Mouse (Mus musculus) midbrain, embryonic 16.5 days (tissue): ENCODE measurements around the gene B4galnt1. TPM values are rescaled to one million over a fixed set of nuclear protein-coding genes. Genes with fewer than 3 reads are reported as not detected.

Source experiments
- ATAC-seq: fragments of 200-750 bp; cut with Nextera tagmentation; 2 replicates; pipeline ENCODE4 v1.8.0; 2017; ENCODE audit warnings: moderate TSS enrichment
- H3K27ac ChIP-seq: fragments of 300-500 bp; sonication (generic); 2 replicates; pipeline ENCODE4 v1.5.1; 2014; ENCODE audit warnings: mild to moderate bottlenecking, low read length, mixed read lengths
- H3K27me3 ChIP-seq: fragments of 300-500 bp; sonication (generic); 2 replicates; pipeline ENCODE4 v1.6.1; 2014; ENCODE audit warnings: low read depth, low read length, mixed read lengths; ENCODE audit not compliant: control insufficient read depth, insufficient read depth
- H3K36me3 ChIP-seq: fragments of 300-500 bp; sonication (generic); 2 replicates; pipeline ENCODE4 v1.6.1; 2014; ENCODE audit warnings: mild to moderate bottlenecking, low read length, moderate library complexity, mixed read lengths; ENCODE audit not compliant: control insufficient read depth, insufficient read depth
- H3K4me1 ChIP-seq: fragments of 300-500 bp; sonication (generic); 2 replicates; pipeline ENCODE4 v1.6.1; 2014; ENCODE audit warnings: mild to moderate bottlenecking, low read length, mixed read lengths; ENCODE audit not compliant: control insufficient read depth, insufficient read depth
- H3K4me2 ChIP-seq: fragments of 300-500 bp; sonication (generic); 2 replicates; pipeline ENCODE4 v1.6.1; 2014; ENCODE audit warnings: mild to moderate bottlenecking, low read length, mixed read lengths
- H3K4me3 ChIP-seq: fragments of 300-500 bp; sonication (generic); 2 replicates; pipeline ENCODE4 v1.5.1; 2014; ENCODE audit warnings: low read depth, mild to moderate bottlenecking, low read length, moderate library complexity, mixed read lengths
- H3K9ac ChIP-seq: fragments of 300-500 bp; sonication (generic); 2 replicates; pipeline ENCODE4 v1.6.1; 2014; ENCODE audit warnings: low read depth, low read length, mixed read lengths
- H3K9me3 ChIP-seq: fragments of 300-500 bp; sonication (generic); replicated peaks from 2 replicates; pipeline ENCODE4 v1.6.1; 2014; ENCODE audit warnings: mild to moderate bottlenecking, low read length, mixed read lengths; ENCODE audit not compliant: control insufficient read depth, poor library complexity, severe bottlenecking
- WGBS: fragments of 180-500 bp; shearing (Covaris S2); extraction: QIAGEN DNeasy Blood & Tissue Kit; methylation state at CpG from one replicate; pipeline ENCODE4 v1.1.7; 2014; 5-methylcytosine and 5-hydroxymethylcytosine counted together
- polyA plus RNA-seq: library from polyadenylated mRNA; unstranded; fragments of >200 nt; fragmentation: Nextera tagmentation; extraction: Ambion mirVana; gene quantifications from 2 replicates; pipeline ENCODE4 v1.2.1, GENCODE M21; 2015

B4galnt1 gene
- polyA plus RNA-seq, result 60.7 and 71.7 TPM in 2 replicates

GRCm38 (mm10) chr10:127164631-127165353 lies at the start of gene B4galnt1:
TSS of gene B4galnt1 (plus strand) at chr10:127165225.
- Histone ChIP-seq H3K27ac (peak within 1 kb of the TSS; percentile 95), H3K9me3 (no peaks in the 10 kb centered on the region), H3K4me2 (peak within 1 kb of the TSS; percentile 75), H3K4me1 (peaks cover 13% of the 10 kb centered on the region), H3K36me3 (no peaks in the 10 kb centered on the region), H3K9ac (peak within 1 kb of the TSS; percentile 94), H3K4me3 (peak within 1 kb of the TSS; percentile 89), H3K27me3 (peaks cover 8% of the 10 kb centered on the region; the same call in 1 of the 2 replicates)
- peak; percentile 90 for ATAC-seq
- WGBS, result 2% methylated on average over 48 of the region's 52 CpGs

DNA sequence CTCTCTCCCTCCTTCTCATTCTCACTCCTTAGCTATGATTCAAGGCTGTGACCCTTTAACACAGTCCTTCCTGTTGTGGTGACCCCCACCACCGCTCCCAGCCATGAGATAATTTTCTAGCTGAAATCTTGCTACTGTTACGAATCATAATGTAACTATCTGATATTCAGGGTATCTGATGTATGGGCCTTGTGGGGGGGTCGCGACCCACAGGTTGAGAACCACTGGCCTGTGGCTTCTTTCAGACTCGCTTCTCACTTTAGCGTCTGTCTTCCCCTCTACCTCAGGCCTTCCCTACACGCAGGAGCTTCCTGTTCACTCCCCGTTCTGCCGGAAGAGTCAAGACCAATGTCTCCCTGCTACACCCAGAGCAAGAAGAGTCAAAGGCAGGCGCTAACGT lies 46.6 kb upstream of the B4galnt1 start:
- H3K36me3 ChIP-seq, result peaks cover 25% of the 10 kb centered on the region
- no peaks in the 10 kb centered on the region for H3K9me3 ChIP-seq
- H3K4me3 ChIP-seq, result no peak overlapping the region
- no peak overlapping the region for H3K27ac ChIP-seq
- no peak for ATAC-seq
- H3K4me2 ChIP-seq, result no peak overlapping the region
- H3K4me1 ChIP-seq, result peaks cover 17% of the 10 kb centered on the region
- H3K27me3 ChIP-seq, result no peaks in the 10 kb centered on the region
- H3K9ac ChIP-seq, result no peak overlapping the region
- 96% methylated on average over 11 of the region's 11 CpGs for whole genome bisulfite sequencing

DNA sequence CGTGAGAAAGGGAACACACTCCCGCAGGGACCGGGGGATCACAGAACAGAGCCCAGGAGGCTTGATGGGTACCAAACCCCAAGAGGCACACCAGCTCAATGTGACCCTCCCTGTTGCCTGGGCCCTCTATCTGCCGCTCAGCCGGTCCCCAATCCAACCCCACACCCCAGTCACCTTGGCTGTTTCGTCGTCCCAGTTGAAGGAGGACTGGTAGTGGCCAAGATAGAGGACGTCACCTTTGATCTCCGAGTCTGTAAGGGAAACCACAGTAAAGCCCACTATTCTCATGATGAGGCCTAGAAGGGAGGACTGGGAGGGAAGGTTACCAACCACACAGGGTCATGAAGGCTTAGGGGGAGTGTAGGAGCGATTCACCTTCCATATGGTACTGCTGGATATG lies 45.8 kb upstream of the B4galnt1 start:
- no peak overlapping the region for H3K27ac ChIP-seq
- no peak overlapping the region for H3K4me2 ChIP-seq
- peaks cover 25% of the 10 kb centered on the region for H3K36me3 ChIP-seq
- ATAC-seq, result no peak
- no peak overlapping the region for H3K9ac ChIP-seq
- WGBS, result 96% methylated on average over 10 of the region's 10 CpGs
- H3K27me3 ChIP-seq, result no peaks in the 10 kb centered on the region
- peaks cover 17% of the 10 kb centered on the region for H3K4me1 ChIP-seq
- no peak overlapping the region for H3K4me3 ChIP-seq
- no peaks in the 10 kb centered on the region for H3K9me3 ChIP-seq

GRCm38 (mm10) chr10:127120301-127121065 lies 44.5 kb upstream of the B4galnt1 start:
- H3K9me3 ChIP-seq, result no peaks in the 10 kb centered on the region
- ATAC-seq, result peak; percentile 57
- peak overlapping the region; percentile 73 for H3K4me3 ChIP-seq
- peak overlapping the region; percentile 59 for H3K27ac ChIP-seq
- WGBS, result 5% methylated on average over 32 of the region's 34 CpGs
- H3K36me3 ChIP-seq, result peaks cover 25% of the 10 kb centered on the region
- H3K27me3 ChIP-seq, result no peaks in the 10 kb centered on the region
- peak overlapping the region; percentile 69 for H3K4me2 ChIP-seq
- peaks cover 17% of the 10 kb centered on the region for H3K4me1 ChIP-seq
- H3K9ac ChIP-seq, result peak overlapping the region; percentile 70

DNA sequence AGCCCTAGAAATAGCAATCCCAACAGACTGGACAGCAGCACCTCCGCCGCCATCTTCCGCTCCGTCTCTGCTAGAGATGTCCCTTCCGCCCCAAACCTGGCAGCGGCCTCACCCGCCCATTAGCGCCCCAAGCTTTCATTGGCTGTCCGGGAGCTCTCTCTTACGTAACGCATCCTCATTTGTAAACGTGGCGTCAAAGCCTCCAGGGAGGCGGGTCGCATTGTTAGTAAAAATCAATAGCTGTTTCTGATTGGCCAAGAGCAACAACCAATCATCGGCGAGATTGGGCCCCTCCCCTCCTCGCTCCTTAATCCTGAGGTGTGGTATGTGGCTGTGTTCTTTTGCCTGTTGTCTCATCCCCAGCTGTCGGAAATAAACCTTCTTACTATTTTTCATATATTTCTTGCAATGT lies 44.0 kb upstream of the B4galnt1 start, which contains the start of gene Os9:
Gene Os9, minus strand, starts transcription at position 66 of the 412 bp plus-strand sequence.
- WGBS, result 0% methylated on average over 19 of the region's 19 CpGs
- Histone ChIP-seq H3K9me3 (no peaks in the 10 kb centered on the region), H3K9ac (peak within 1 kb of the TSS; percentile 70)

GRCm38 (mm10) chr10:127122018-127122417 lies 43.0 kb upstream of the B4galnt1 start:
- 87% methylated on average over 3 of the region's 3 CpGs for WGBS
- Histone ChIP-seq H3K9me3 (no peaks in the 10 kb centered on the region), H3K9ac (peak overlapping the region; percentile 54), H3K4me2 (peak overlapping the region; percentile 72), H3K4me3 (peak overlapping the region; percentile 43), H3K27me3 (no peaks in the 10 kb centered on the region), H3K36me3 (peaks cover 13% of the 10 kb centered on the region), H3K27ac (peak overlapping the region; percentile 85), H3K4me1 (peaks cover 17% of the 10 kb centered on the region)
- ATAC-seq, result no peak

More for the DNA sequence above, 44.0 kb upstream of the B4galnt1 start, which contains the start of gene Os9:
- H3K36me3 ChIP-seq, result peaks cover 19% of the 10 kb centered on the region
- ATAC-seq, result peak; percentile 96
- peaks cover 17% of the 10 kb centered on the region for H3K4me1 ChIP-seq
- peak within 1 kb of the TSS; percentile 85 for H3K27ac ChIP-seq
- no peaks in the 10 kb centered on the region for H3K27me3 ChIP-seq
- H3K4me3 ChIP-seq, result peak within 1 kb of the TSS; percentile 73
- H3K4me2 ChIP-seq, result peak within 1 kb of the TSS; percentile 72

DNA sequence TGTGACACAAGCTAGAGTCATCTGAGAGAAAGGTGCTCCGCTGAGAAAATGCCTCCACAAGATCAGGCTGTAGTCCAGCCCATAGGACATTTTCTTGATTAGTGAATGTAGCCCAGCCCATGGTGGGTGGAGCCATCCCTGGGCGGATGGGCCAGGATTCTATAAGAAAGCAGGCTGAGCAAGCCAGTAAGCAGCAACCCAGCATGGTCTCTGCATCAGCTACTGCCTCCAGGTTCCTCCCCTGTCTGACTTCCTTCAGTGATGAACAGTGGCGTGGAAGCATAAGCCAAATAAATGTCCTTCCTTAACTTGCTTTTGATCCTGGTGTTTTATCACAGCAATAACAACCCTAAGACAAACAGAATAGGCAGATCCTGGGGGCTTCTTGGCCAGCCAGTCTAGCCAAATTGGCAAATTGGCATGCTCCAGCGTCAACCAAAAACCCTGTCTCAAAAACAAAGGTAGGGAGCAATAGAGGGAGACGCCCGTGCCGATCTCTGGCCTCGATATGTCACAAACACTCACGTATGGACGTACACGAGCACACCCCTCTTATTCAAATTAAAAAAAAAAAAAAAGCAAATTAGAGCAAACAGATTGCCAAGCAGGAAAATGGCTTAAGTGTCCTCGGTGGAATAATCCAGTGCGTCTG lies 42.1 kb upstream of the B4galnt1 start:
- Histone ChIP-seq H3K9ac (peak overlapping the region; percentile 55), H3K27ac (peak overlapping the region; percentile 85), H3K9me3 (no peaks in the 10 kb centered on the region), H3K4me3 (peak overlapping the region; percentile 27), H3K27me3 (no peaks in the 10 kb centered on the region), H3K4me1 (peaks cover 17% of the 10 kb centered on the region), H3K36me3 (peaks cover 7% of the 10 kb centered on the region), H3K4me2 (peak overlapping the region; percentile 72)
- peak; percentile 53 for ATAC-seq
- 6% methylated on average over 13 of the region's 13 CpGs for WGBS

DNA sequence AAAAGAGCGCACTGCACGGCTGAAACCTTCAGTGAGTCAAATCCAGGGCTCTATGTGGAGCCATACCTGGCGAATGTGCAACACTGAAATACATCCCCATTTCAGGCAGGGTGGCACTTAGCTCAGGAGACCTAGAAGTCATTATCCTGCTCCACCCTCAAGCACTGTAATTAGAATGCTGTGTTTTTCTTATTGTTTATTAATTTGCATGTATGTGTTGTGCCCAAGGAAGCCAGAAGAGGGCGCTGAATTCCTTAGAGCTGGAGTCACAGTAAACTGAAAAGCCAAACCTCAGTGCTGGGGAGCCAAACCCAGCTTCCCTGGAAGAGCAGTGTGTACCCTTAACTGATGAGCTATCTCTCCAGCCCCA lies 41.6 kb upstream of the B4galnt1 start:
- ATAC-seq, result no peak
- Histone ChIP-seq H3K36me3 (peaks cover 7% of the 10 kb centered on the region), H3K4me2 (peak overlapping the region; percentile 72), H3K4me3 (peak overlapping the region; percentile 27), H3K27me3 (no peaks in the 10 kb centered on the region), H3K27ac (peak overlapping the region; percentile 85), H3K4me1 (peaks cover 17% of the 10 kb centered on the region), H3K9ac (peak overlapping the region; percentile 55), H3K9me3 (no peaks in the 10 kb centered on the region)
- 5% methylated on average over 4 of the region's 4 CpGs for WGBS
